Mouse (Mus musculus) urinary bladder, postnatal 14 days (tissue): ENCODE measurements around the gene Ostm1.

ENCODE experiments used
- DNase-seq: peaks from one replicate; pipeline ENCODE4 v3.0.0; 2021; ENCODE audit warnings: low spot score

Ostm1 gene

DNA sequence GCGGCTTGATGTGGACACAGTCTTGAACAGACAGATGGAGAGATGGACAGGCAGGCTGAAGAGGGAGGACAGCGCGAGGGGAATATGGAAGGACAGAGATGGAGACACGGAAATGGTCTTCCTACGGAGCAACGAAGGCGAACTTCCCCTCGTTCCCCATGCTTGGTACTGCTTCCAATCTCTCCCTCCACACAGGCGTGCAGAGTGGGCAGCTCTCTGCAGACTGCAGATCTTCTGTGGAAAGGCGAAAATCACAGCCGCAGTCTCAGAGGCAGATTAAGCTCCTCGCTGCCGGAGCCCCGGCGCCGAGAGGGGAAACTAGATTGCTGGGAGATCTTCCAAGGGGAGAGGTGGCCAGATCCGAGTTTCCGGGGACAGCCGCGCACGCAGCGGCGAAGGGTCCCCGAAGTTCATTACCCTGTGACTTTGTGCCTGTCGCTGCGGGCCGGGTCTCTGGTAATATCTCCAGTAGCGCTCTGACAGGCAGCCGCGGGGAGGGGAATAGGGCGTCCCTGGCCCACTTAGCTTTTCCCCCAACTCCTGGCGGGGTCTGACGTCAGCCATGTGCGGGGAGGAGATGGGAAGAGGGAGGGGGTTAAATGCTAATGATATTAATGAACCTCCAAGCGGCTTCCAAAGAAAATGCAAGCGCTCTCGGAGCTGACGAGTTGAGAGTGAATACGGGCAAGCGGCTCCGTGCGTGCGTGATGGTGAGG, at the start of gene Ostm1, which contains the start of gene Nr2e1:
Gene Ostm1 (plus strand): TSS at position 666 of the 716 bp plus-strand sequence.
Gene Nr2e1 (minus strand): TSS at position 476 of the 716 bp plus-strand sequence.
- no peak for DNase-seq

- DNase-seq, result no peak
Measured at GRCm38 (mm10) chr10:42533836-42534453, 49.7 kb upstream of the Ostm1 start.

- DNase-seq, result no peak
Measured at GRCm38 (mm10) chr10:42537571-42538316, 45.9 kb upstream of the Ostm1 start.

DNA sequence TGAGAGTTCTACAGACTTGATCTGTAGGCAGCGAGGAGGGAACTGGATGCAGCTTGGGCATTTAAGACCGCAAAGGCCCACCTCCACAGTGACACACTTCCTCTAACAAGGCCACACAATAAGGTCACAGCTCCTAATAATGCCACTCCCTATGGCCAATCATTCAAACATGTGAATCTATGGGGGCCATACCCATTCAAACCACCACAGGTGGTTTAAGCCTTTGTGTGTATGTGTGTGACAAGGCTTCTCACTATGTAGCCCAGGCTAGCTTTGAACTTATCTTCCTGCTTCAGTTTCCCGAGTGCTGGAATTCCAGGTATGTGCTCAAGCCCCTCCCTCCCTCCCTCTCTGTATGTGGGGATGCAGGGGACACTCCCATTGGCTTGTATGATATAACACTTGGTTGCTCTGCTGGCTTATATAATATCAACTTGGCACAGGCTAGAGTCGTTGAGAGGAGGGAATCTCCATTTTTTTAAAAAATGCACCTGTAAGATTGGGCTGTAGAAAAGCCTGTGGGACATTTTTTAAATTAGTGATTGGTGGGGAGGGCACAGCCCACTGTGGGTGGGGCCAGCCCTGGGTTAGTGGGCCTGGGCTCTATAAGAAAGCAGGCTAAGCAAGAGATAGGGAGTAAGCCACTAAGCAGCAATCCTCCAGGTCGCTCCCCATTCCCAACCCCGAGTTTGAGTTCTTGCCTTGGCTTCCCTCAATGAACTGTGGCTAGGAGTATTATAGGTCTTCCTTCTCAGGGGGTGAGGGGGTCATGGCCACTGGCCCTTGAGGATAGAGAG, 37.7 kb upstream of the Ostm1 start:
- no peak for DNase-seq

DNA sequence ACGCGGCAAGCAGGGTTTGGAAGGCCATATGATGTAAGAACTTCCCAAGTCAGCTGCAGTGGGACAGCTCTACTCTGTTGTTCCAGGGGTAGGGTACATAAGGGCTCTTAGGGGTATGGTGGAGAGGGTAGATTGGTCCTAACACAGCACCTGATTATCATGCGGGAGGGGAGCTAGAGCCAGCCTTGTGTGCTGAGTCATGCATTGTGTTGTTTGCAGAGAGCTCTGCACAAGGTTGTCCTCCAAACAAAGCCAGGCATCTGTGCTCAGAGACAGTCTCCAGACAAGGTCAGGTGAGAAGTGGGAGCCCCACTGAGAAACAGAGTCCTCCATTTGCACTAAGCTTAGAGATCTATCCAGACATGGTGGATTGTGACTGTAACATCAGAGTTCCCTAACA, 37.1 kb upstream of the Ostm1 start:
- DNase-seq, result no peak

- DNase-seq, result no peak
Measured at GRCm38 (mm10) chr10:42559581-42560200, 23.9 kb upstream of the Ostm1 start.

- no peak for DNase-seq
Measured at GRCm38 (mm10) chr10:42562272-42562671, 21.4 kb upstream of the Ostm1 start.

DNA sequence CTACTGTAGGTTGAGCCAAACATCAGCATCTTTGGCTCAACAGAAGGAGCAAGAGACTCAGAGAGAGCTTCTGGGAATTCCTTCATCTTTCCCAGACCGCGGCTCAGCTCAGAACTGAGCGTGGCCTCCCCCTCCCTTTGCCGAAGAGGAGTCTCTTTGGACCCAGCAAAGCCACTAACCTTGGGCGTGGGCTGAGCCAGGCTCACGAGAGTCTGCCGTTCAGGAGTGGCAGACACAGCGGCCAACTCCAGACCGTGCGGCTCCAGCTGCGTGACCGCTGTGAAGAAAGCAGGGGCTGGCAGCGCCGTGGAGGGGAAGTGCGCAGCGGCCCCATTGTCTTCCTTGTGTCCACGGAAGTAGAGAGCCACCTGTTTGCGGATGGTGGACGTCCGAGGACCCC, 11.1 kb upstream of the Ostm1 start:
- no peak for DNase-seq

DNA sequence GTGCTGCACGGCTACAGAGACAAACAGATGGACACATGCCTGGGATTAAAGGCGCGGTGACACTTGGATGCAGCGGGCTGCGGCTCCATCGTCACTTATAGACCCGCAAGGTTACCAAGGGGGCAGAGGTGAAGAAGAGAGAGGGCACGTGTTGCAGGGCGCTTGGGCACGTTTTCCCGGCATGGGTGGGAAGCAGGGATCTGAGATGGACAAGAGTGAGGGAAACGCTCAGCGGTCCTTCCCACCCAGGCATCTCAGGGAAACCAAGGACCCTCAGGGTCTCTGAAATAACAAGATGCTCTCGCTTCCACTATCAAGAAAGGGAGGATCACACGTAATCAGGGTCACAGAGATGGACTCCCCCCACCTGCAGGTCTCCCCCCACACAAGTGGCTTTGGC, 10.7 kb upstream of the Ostm1 start:
- no peak for DNase-seq

DNA sequence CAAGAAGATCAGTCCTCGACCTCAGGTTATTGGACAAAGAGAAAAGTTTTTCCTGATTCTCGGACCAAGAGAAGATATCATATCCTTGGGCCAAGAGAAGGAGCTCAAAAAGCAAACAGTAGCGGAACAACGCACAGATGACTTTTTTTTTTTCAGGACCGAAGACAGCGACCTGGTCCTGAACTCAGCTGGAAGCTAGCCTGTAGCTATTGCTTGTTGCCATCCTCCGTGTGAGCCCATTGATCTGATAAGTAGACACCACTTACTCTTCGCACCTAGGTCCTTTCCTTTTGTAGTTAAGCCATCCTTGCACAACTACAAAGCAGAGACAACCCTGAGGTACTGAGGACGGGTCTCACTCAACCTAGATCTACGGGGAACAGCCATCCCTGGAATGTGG, 9.0 kb upstream of the Ostm1 start:
- no peak for DNase-seq

DNA sequence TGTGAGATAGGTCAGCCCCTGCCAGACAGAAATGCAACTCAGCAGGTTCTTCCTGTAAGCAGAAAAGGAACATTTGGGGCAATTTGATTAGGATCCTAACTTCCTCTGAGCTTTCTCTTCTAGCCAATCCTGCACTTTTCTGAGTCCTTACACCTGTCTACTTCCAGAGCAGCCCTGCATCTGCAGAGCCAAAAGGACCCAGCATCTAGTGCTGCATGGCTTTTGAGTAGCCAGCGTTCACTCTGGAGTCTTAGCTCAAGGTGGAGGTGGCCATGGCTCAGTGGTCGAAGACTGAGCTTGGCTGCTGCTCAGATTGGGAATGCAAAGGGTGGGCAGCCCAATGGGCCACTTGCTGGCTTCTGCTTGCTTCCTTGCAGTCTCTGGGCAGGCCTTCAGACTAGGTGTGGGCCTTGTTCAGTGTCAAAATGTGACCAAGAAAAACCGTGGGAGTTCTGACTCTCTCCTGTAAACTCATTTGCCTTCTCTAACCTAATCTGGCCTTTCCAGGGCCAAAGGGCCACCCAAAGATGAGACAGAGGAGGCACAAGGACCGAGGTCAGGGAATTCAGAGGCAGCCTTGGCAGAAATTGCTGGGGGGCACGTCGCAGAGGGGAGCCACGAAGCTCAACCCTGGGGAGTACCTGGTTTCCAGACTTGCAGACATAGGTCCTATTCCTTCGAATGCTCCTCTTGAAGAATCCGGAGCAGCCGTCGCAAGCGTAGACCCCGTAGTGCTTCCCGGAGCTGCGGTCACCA, 5.9 kb upstream of the Ostm1 start:
- no peak for DNase-seq

DNA sequence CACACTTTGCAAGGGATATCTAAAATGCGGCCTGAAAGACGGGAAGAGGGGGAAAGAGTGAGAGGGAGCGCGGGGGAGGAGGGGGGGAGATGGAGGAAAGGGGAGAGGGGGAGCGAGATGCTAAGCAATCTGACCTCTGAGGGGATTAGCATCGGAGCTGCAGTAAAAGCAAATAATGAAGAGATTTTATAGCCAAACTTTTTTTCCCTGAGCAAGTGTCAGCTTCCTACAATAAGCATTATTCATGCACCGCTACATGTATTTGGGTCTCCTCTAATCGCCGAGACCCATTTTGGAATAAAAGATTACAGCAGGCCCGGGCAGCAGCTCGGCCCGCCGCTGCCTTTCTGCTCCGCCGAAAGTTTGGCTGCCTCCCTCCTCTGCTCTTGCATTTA, 5.3 kb upstream of the Ostm1 start:
- DNase-seq, result no peak

DNA sequence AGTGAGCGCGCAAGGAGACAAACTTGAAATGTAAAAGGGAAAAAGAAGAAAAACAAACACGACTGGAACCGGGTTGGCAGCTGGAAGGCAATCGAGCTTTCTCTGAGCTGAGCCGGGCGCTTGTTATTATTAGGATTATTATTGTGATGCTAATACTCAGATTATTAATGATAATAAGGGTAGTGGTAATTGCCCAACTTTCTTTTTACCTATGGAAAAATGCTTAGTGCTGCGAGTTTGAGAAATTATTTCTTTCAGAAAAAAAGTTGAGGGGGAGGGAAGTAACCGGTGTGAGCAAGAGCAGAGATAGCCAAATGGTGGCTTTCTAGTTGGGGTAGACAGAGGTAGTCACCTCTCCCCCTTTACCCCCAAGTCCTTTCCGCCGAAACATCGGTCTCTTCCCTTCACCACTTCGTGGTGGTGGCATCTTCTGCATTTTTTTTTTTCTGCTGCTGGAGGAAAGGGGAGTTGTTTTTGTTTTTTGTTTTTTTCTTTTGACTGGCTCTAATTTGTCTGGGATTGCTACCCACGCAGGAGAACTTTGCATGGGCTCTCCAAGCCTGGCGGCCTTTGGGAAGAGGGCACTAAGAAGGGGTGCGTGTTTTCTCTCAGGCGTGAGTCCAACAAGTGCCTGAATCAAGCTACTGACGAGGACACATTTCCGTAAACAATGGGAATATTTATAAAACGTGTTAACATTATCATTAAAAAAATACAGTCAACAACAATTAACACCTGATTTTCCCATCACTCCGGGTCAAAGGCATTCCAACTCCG, 4.7 kb upstream of the Ostm1 start:
- DNase-seq, result no peak

GRCm38 (mm10) chr10:42579475-42580130, 4.0 kb upstream of the Ostm1 start:
- DNase-seq, result no peak

GRCm38 (mm10) chr10:42580131-42580950, 3.3 kb upstream of the Ostm1 start:
- DNase-seq, result no peak

- no peak for DNase-seq
Measured at GRCm38 (mm10) chr10:42580951-42581277, 2.7 kb upstream of the Ostm1 start.

GRCm38 (mm10) chr10:42581694-42582565, 1.7 kb upstream of the Ostm1 start:
- no peak for DNase-seq

GRCm38 (mm10) chr10:42582566-42583110, 984 bp upstream of the Ostm1 start:
- DNase-seq, result no peak
